Mouse (Mus musculus) heart, postnatal 0 days (tissue): ENCODE data around the gene Gm4969.

Experiments used
- CTCF ChIP-seq: IDR thresholded peaks from 2 replicates; pipeline ENCODE4 v1.5.1; 2016; ENCODE audit warnings: antibody characterized with exemption, control low read depth, low read depth
- EP300 ChIP-seq: IDR thresholded peaks from 2 replicates; pipeline ENCODE4 v1.6.1; 2016; ENCODE audit warnings: antibody characterized with exemption, low read depth

DNA sequence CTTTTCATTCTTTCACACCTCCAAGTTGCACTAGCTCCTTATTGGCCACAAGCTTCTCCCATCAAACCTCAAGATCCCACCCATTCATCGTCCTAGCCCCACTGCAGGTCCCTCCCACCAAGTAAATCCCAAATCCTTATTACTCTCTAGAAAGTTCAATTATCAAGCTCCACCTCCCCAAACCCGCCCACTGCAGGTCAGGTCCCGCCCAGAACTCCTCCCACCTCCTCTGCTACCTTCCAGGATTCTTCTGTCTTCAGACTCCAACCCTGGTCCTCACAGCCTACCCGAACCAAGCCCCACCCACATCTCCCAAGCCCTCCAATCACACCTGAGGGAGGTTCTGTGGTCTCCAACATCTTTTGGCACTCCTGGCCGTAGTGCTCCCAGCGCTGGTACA lies 46.0 kb upstream of the Gm4969 start:
- TF ChIP-seq EP300 = no peak
- no peak for TF ChIP-seq CTCF
